Mouse (Mus musculus) lung, postnatal 10 days (tissue): ENCODE measurements around the gene Srrt.
"Not testable (repeated sequence)": the region's sequence is repeated elsewhere in the genome, so short reads cannot be mapped to it uniquely, and the experiment has no call there.

Experiments
- DNase-seq: peaks from one replicate; pipeline ENCODE4 v3.0.0; 2021

Srrt gene

GRCm38 (mm10) chr5:137295296-137295695 is 12.2 kb downstream of the Srrt start:
- no peak for DNase-seq

- peak; percentile 33 for DNase-seq
These were observed 12.8 kb downstream of the Srrt start for GRCm38 (mm10) chr5:137294744-137295093.

- peak; percentile 97 for DNase-seq
These were observed 13.4 kb downstream of the Srrt start, which contains the start of gene Ufsp1 for GRCm38 (mm10) chr5:137293839-137294743. Ufsp1 (plus strand) TSS chr5:137294629.

- DNase-seq: peak; percentile 85
These were observed 14.2 kb downstream of the Srrt start for GRCm38 (mm10) chr5:137293282-137293681.

GRCm38 (mm10) chr5:137291381-137291926 is 16.0 kb downstream of the Srrt start:
- DNase-seq: no peak

GRCm38 (mm10) chr5:137290677-137291076 is 16.8 kb downstream of the Srrt start:
- peak; percentile 79 for DNase-seq

- DNase-seq: no peak
These were observed 17.7 kb downstream of the Srrt start for GRCm38 (mm10) chr5:137289591-137290365.

- DNase-seq: peak; percentile 70
These were observed 18.4 kb downstream of the Srrt start for GRCm38 (mm10) chr5:137288999-137289470.

GRCm38 (mm10) chr5:137287953-137288743 is 19.3 kb downstream of the Srrt start:
- DNase-seq: peak; percentile 31

- DNase-seq: peak; percentile 36
These were observed 20.2 kb downstream of the Srrt start, which contains the start of gene Ache for GRCm38 (mm10) chr5:137287032-137287952. Ache (plus strand) TSS chr5:137287519.

- peak; percentile 93 for DNase-seq
These were observed 20.8 kb downstream of the Srrt start for GRCm38 (mm10) chr5:137286655-137287031.

GRCm38 (mm10) chr5:137285986-137286385 is 21.5 kb downstream of the Srrt start:
- DNase-seq: no peak

GRCm38 (mm10) chr5:137285045-137285444 is 22.4 kb downstream of the Srrt start:
- DNase-seq: peak; percentile 71

- not testable (repeated sequence) for DNase-seq
These were observed 23.1 kb downstream of the Srrt start for GRCm38 (mm10) chr5:137284411-137284810.

GRCm38 (mm10) chr5:137277360-137278342 is 29.8 kb downstream of the Srrt start:
- DNase-seq: peak; percentile 61

GRCm38 (mm10) chr5:137268131-137268910 is 39.2 kb downstream of the Srrt start:
- DNase-seq: no peak

- no peak for DNase-seq
These were observed 42.7 kb downstream of the Srrt start for GRCm38 (mm10) chr5:137264787-137265186.

- no peak for DNase-seq
These were observed 43.4 kb downstream of the Srrt start for GRCm38 (mm10) chr5:137263897-137264720.
